Mouse (Mus musculus) midbrain, embryonic 11.5 days (tissue): ENCODE data around the gene Matn3. TPM values are rescaled to one million over a fixed set of nuclear protein-coding genes. Genes with fewer than 3 reads are reported as not detected.
A peak's percentile ranks its signal among the peaks of the same experiment; 100 is the strongest.
"Not testable (repeated sequence)": the region's sequence is repeated elsewhere in the genome, so short reads cannot be mapped to it uniquely, and the experiment has no call there.

ENCODE experiments used
- ATAC-seq: fragments of 200-750 bp; cut with Nextera tagmentation; 2 replicates; pipeline ENCODE4 v1.8.0; 2017; ENCODE audit warnings: moderate TSS enrichment, moderate library complexity; ENCODE audit not compliant: low FRiP score
- DNase-seq: peaks from one replicate; pipeline ENCODE4 v3.0.0; 2015; ENCODE audit warnings: low spot score; ENCODE audit errors: missing footprints
- H3K27ac ChIP-seq: fragments of 300-500 bp; sonication (generic); 2 replicates; pipeline ENCODE4 v1.5.1; 2014; ENCODE audit warnings: low read depth, low read length
- H3K27me3 ChIP-seq: fragments of 300-500 bp; sonication (generic); 2 replicates; pipeline ENCODE4 v1.6.1; 2014; ENCODE audit warnings: mild to moderate bottlenecking, low read length, moderate library complexity, mixed read lengths; ENCODE audit not compliant: control insufficient read depth, insufficient read depth
- H3K36me3 ChIP-seq: fragments of 300-500 bp; sonication (generic); 2 replicates; pipeline ENCODE4 v1.6.1; 2014; ENCODE audit warnings: mild to moderate bottlenecking, low read length, moderate library complexity, mixed read lengths; ENCODE audit not compliant: control insufficient read depth, insufficient read depth
- H3K4me1 ChIP-seq: fragments of 300-500 bp; sonication (generic); 2 replicates; pipeline ENCODE4 v1.6.1; 2014; ENCODE audit warnings: low read length; ENCODE audit not compliant: control insufficient read depth, insufficient read depth
- H3K4me2 ChIP-seq: fragments of 300-500 bp; sonication (generic); 2 replicates; pipeline ENCODE4 v1.6.1; 2014; ENCODE audit warnings: mild to moderate bottlenecking, moderate library complexity
- H3K4me3 ChIP-seq: fragments of 300-500 bp; sonication (generic); 2 replicates; pipeline ENCODE4 v1.5.1; 2014; ENCODE audit warnings: low read depth, low read length
- H3K9ac ChIP-seq: fragments of 300-500 bp; sonication (generic); 2 replicates; pipeline ENCODE4 v1.6.1; 2014; ENCODE audit warnings: low read length
- H3K9me3 ChIP-seq: fragments of 300-500 bp; sonication (generic); 2 replicates; pipeline ENCODE4 v1.6.1; 2016; ENCODE audit warnings: low read length; ENCODE audit not compliant: control insufficient read depth
- WGBS: fragments of 180-500 bp; shearing (Covaris S2); extraction: QIAGEN DNeasy Blood & Tissue Kit; methylation state at CpG from one replicate; pipeline ENCODE4 v1.1.7; 2014; 5-methylcytosine and 5-hydroxymethylcytosine counted together
- polyA plus RNA-seq: library from polyadenylated mRNA; unstranded; fragments of >200 nt; fragmentation: Nextera tagmentation; extraction: Ambion mirVana; gene quantifications from 2 replicates; pipeline ENCODE4 v1.2.1, GENCODE M21; 2014

Gene Matn3
- polyA plus RNA-seq, 1 experiment from 2014 or later, result 1.4 TPM

GRCm38 (mm10) chr12:8927652-8928051 is 20.1 kb upstream of the Matn3 start:
- ATAC-seq, result no peak
- Histone ChIP-seq H3K4me3 (no peak overlapping the region), H3K36me3 (no peaks in the 10 kb centered on the region; the same call in 1 of the 2 replicates), H3K4me2 (no peak overlapping the region), H3K9ac (no peak overlapping the region), H3K27ac (no peak overlapping the region), H3K27me3 (no peaks in the 10 kb centered on the region), H3K9me3 (no peaks in the 10 kb centered on the region), H3K4me1 (peaks cover 18% of the 10 kb centered on the region)
- peak; percentile 56 for DNase-seq
- 95% methylated on average over 3 of the region's 3 CpGs for WGBS

- Histone ChIP-seq H3K9me3 (no peaks in the 10 kb centered on the region), H3K4me2 (no peak overlapping the region), H3K4me3 (no peak overlapping the region), H3K4me1 (peaks cover 8% of the 10 kb centered on the region), H3K27me3 (no peaks in the 10 kb centered on the region), H3K27ac (no peak overlapping the region), H3K9ac (no peak overlapping the region), H3K36me3 (peaks cover 3% of the 10 kb centered on the region; the same call in 1 of the 2 replicates)
- peak; percentile 28 for DNase-seq
- no peak for ATAC-seq
- 83% methylated on average over 4 of the region's 4 CpGs for WGBS
Observed at GRCm38 (mm10) chr12:8928766-8929165, 19.0 kb upstream of the Matn3 start.

GRCm38 (mm10) chr12:8931083-8931482 is 16.6 kb upstream of the Matn3 start:
- no peaks in the 10 kb centered on the region for H3K4me1 ChIP-seq
- 90% methylated on average over 4 of the region's 4 CpGs for WGBS
- H3K4me2 ChIP-seq, result no peak overlapping the region
- H3K27me3 ChIP-seq, result no peaks in the 10 kb centered on the region
- DNase-seq (no peak), ATAC-seq (no peak)
- H3K36me3 ChIP-seq, result peaks cover 15% of the 10 kb centered on the region
- H3K9me3 ChIP-seq, result no peaks in the 10 kb centered on the region
- H3K4me3 ChIP-seq, result no peak overlapping the region
- no peak overlapping the region for H3K9ac ChIP-seq
- no peak overlapping the region for H3K27ac ChIP-seq

- Histone ChIP-seq H3K27me3 (no peaks in the 10 kb centered on the region), H3K9me3 (no peaks in the 10 kb centered on the region), H3K4me1 (no peaks in the 10 kb centered on the region), H3K36me3 (peaks cover 26% of the 10 kb centered on the region), H3K4me3 (no peak overlapping the region), H3K4me2 (no peak overlapping the region), H3K27ac (no peak overlapping the region), H3K9ac (no peak overlapping the region)
- ATAC-seq, result no peak
- DNase-seq, result no peak
- 95% methylated on average over 5 of the region's 5 CpGs for WGBS
Observed at GRCm38 (mm10) chr12:8935349-8935748, 12.4 kb upstream of the Matn3 start.

GRCm38 (mm10) chr12:8936210-8936609 is 11.5 kb upstream of the Matn3 start:
- H3K9me3 ChIP-seq, H3K27me3 ChIP-seq, H3K4me2 ChIP-seq, H3K4me3 ChIP-seq, ATAC-seq, H3K4me1 ChIP-seq, H3K9ac ChIP-seq, H3K27ac ChIP-seq, DNase-seq: not testable (repeated sequence)
- 84% methylated on average over 4 of the region's 4 CpGs for WGBS
- peaks cover 26% of the 10 kb centered on the region for H3K36me3 ChIP-seq

GRCm38 (mm10) chr12:8939490-8939889 is 8.2 kb upstream of the Matn3 start:
- 92% methylated on average over 4 of the region's 4 CpGs for WGBS
- Histone ChIP-seq H3K36me3 (peaks cover 20% of the 10 kb centered on the region), H3K9me3 (no peaks in the 10 kb centered on the region), H3K9ac (no peak overlapping the region), H3K4me1 (no peaks in the 10 kb centered on the region), H3K27me3 (no peaks in the 10 kb centered on the region), H3K4me3 (no peak overlapping the region), H3K4me2 (no peak overlapping the region), H3K27ac (no peak overlapping the region)
- ATAC-seq, result no peak
- DNase-seq, result peak; percentile 82

- Histone ChIP-seq H3K27me3 (no peaks in the 10 kb centered on the region), H3K27ac (no peak overlapping the region), H3K36me3 (peaks cover 15% of the 10 kb centered on the region), H3K4me2 (no peak overlapping the region), H3K9ac (no peak overlapping the region), H3K4me3 (no peak overlapping the region), H3K4me1 (no peaks in the 10 kb centered on the region), H3K9me3 (no peaks in the 10 kb centered on the region)
- WGBS, result 73% methylated on average over 12 of the region's 12 CpGs
- DNase-seq (peak; percentile 77), ATAC-seq (no peak)
Observed at GRCm38 (mm10) chr12:8940011-8941005, 7.4 kb upstream of the Matn3 start.

- Histone ChIP-seq H3K36me3 (peaks cover 11% of the 10 kb centered on the region; the same call in 1 of the 2 replicates), H3K9ac (no peak overlapping the region), H3K9me3 (no peaks in the 10 kb centered on the region), H3K4me3 (no peak overlapping the region), H3K4me2 (no peak overlapping the region), H3K27me3 (no peaks in the 10 kb centered on the region), H3K4me1 (no peaks in the 10 kb centered on the region), H3K27ac (no peak overlapping the region)
- DNase-seq (no peak), ATAC-seq (no peak)
- WGBS, result 69% methylated on average over 4 of the region's 4 CpGs
Observed at GRCm38 (mm10) chr12:8941131-8941615, 6.6 kb upstream of the Matn3 start.

GRCm38 (mm10) chr12:8941699-8942392 is 5.9 kb upstream of the Matn3 start:
- H3K9me3 ChIP-seq, result no peaks in the 10 kb centered on the region
- no peak overlapping the region for H3K9ac ChIP-seq
- H3K4me1 ChIP-seq, result no peaks in the 10 kb centered on the region
- H3K4me2 ChIP-seq, result no peak overlapping the region
- peaks cover 6% of the 10 kb centered on the region; the same call in 1 of the 2 replicates for H3K36me3 ChIP-seq
- no peak for DNase-seq
- H3K27ac ChIP-seq, result no peak overlapping the region
- 74% methylated on average over 4 of the region's 4 CpGs for WGBS
- ATAC-seq, result no peak
- no peak overlapping the region for H3K4me3 ChIP-seq
- no peaks in the 10 kb centered on the region for H3K27me3 ChIP-seq
